Mouse (Mus musculus): ENCODE results near the gene Blzf1. TPM values are rescaled to one million over a fixed set of nuclear protein-coding genes. Genes with fewer than 3 reads are reported as not detected.

Blzf1 gene
- total RNA-seq, 2 experiments from 2014 or later = 26.5 to 28.0 TPM

DNA sequence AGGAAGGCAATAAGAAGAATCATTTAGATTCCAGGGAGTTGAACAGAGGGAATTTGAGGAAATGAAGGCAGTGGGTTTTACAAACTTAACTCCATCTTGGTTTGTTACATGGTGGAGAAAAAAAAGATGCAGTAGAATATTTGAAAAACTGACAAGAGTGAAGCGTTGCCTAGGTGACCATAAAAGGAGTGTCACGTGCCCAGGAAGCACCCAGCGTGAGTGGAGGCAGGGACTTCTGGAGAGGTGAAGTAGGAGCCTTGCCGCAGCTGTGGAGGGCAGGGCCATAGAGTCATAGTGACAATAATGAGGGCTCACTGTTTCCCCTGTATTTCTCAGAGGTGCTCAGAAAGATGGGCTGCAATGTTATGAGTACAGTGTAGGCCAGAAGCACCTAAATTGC is 28.0 kb downstream of the Blzf1 start:
- intact Hi-C loops (cut with DNase I) = no loop called here
- Histone ChIP-seq H3K27ac (no peak overlapping the region), H3K4me3 (no peak overlapping the region)
- no peak for DNase-seq
- TF ChIP-seq CTCF (IDR thresholded peaks at IDR 0.05) = no peak

DNA sequence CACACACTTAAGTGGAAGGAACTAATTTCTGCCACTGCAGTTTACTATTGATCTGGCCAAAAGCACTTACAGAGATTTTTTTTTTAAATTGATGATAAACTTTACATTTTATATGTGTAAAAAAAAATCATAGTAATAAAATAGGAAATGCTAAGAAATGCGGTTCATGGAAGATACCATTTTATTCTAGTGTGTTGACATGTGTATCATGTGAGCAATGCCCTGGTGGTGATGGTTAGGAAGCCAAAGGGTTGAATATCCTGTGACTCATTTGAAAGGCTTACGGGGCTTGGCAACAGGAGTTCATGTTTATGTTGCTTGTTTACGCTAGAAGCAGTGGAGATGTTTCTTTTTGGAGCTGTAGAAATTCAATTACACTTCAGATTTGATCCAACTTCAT is 30.7 kb downstream of the Blzf1 start:
- no peak overlapping the region for H3K27ac ChIP-seq
- intact Hi-C loops (cut with DNase I) = no loop called here
- no peak for DNase-seq
- TF ChIP-seq CTCF (IDR thresholded peaks at IDR 0.05) = no peak
- H3K4me3 ChIP-seq = no peak overlapping the region

DNA sequence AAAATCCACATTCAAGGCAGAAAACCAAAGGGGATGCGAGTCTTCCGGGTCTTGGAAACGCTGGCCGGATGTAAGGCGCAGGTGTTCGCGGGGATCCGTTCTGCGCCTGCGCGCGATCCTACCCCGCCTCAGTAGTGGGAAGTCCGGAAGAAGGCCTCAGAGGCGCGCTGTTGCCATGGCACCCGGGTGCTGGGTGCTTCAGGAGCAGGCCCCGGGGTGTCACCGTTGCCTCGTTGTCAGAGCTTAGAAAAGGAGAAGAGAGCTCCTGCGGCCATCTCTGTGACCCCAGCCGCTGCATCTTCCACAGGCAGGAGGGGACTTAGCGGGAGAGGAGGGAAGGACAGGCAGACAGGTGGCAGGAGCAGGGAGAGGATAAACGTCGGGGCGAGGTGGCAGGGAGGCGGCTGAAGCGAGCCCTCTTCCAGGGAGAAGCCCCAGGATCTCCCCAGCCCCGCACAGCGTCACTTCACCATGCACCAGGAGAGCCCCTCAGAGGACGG is 31.8 kb downstream of the Blzf1 start, which contains the start of gene Ccdc181:
Gene Ccdc181 (plus strand): TSS at position 131 of the 500 bp plus-strand sequence.
- peak within 1 kb of the TSS; percentile 85 for H3K4me3 ChIP-seq
- TF ChIP-seq CTCF (IDR thresholded peaks at IDR 0.05) = no peak
- H3K27ac ChIP-seq = peak within 1 kb of the TSS; percentile 72
- intact Hi-C loops (cut with DNase I) = no loop called here
- peak; percentile 95 for DNase-seq

DNA sequence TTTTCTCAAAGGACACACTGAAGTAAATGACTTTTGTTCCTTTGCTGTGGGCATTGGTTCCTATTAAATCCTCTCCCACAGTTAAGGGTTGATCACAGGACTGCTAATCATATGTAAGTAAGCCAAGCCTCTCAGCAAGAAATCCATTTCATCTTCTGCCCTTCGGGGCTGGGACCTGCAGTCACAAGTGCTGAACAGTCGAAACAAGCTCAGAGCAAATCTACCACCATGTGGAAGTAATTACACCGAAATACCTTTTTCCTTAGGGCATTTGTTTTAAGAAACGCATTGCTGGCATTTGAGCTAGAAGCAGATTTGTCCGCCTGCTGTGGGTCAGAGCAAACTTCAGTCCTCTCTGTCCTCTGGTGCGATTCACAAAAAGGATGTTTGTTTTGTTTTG is 33.6 kb downstream of the Blzf1 start:
- no peak overlapping the region for H3K4me3 ChIP-seq
- no peak for DNase-seq
- TF ChIP-seq CTCF (IDR thresholded peaks at IDR 0.05) = no peak
- intact Hi-C loops (cut with DNase I) = no loop called here
- H3K27ac ChIP-seq = no peak overlapping the region

DNA sequence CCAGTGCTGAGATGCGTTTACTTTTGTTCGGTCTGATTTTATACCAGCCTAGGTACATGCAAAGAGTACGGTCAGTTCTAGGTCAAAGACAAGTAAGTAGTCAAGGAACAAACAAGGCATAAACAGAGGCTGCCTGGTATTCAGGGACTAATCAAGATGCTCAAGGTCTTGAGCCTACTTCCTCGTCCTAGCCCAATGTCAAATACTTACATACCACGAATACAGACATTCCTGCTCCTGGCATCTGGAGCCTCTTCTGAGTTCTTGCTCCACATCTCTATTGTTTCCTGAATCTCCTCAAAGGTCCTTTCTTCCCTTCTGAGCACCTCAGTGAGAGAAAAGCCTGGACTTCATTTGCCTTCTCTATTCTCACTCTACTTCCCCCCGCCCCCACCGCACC is 36.3 kb downstream of the Blzf1 start:
- DNase-seq = no peak
- no peak for TF ChIP-seq CTCF (IDR thresholded peaks at IDR 0.05)
- intact Hi-C loops (cut with DNase I) = no loop called here
- Histone ChIP-seq H3K4me3 (no peak overlapping the region), H3K27ac (no peak overlapping the region)

DNA sequence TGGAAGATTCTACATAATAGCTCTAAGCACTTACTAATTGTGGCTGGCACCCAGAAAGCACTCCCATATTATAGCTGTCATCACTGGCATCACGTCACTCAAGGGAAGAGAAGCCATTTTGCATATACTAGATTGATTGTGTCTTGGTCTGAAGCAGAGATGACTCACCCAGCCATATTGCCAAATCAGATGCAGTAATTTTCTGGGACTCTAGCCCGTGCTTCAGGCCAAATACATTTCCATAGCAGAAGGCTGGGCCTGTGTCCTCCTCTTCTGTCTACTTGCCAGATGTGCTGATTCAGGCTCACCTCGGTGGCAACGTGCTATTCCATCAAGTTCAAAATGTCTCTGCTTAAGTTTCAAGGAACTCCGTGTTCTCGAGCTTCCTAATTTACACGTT is 45.7 kb downstream of the Blzf1 start:
- DNase-seq = peak; percentile 45
- Histone ChIP-seq H3K27ac (no peak overlapping the region), H3K4me3 (no peak overlapping the region)
- no peak for TF ChIP-seq CTCF (IDR thresholded peaks at IDR 0.05)
- intact Hi-C loops (cut with DNase I) = no loop called here

DNA sequence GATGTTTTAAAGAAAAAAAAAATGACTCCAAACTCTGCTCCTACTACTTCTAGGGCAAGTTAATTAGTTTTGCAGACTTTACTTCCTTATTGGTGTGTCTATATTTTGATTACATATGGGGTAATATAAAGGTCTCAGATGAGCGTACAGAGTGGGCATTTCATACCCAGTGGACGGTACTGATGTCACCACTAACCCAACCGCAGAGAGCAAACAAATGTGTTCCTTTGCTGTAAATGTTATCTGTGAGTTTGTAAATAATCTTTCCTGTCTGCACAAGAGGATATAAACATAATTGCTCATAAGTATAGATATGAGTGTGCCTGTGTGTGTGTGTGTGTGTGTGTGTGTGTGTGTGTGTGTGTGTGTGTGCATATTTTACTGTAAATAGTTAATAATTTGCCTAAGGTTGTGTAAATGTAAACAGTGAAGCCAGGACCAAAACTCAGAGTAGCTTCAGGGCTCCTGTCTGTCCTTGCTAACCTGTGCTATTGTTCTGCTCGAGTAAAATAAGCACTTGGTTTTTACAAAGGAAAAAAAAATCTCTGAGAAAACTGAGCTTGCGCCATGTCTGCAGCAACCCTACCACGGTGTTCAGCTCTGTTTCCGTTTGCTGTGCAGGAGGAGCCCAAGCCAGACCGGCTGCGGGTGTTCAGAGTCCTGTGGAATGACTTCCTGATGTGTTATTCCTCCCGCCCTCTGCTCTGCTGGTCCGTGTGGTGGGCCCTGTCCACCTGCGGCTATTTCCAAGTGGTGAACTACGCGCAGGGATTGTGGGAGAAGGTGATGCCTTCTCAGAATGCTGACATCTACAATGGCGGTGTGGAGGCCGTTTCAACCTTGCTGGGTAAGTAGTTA is 46.9 kb downstream of the Blzf1 start:
- no peak for TF ChIP-seq CTCF (IDR thresholded peaks at IDR 0.05)
- no peak overlapping the region for H3K4me3 ChIP-seq
- H3K27ac ChIP-seq = no peak overlapping the region
- intact Hi-C loops (cut with DNase I) = no loop called here
- DNase-seq = no peak

DNA sequence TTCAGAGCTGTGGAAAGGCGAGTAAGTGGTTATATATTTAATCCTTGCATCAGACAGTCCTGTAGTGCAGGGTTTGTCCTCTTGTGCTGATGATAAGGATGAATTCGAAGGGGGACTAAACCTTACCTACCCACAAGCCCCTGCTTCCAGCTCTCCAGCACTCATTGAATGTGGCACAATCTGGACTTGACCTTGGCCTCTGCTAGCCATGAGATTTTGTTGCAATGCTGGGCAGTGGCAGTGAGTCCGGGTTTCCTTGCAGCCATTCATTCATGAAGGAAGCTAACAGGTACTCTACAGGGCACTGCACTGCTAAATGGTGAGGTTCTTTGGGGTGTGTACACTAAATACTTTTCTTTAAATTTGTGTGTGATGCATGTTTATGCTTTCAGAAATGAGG is 52.5 kb downstream of the Blzf1 start:
- no peak for TF ChIP-seq CTCF (IDR thresholded peaks at IDR 0.05)
- no peak for DNase-seq
- intact Hi-C loops (cut with DNase I) = no loop called here
- Histone ChIP-seq H3K27ac (no peak overlapping the region), H3K4me3 (no peak overlapping the region)

DNA sequence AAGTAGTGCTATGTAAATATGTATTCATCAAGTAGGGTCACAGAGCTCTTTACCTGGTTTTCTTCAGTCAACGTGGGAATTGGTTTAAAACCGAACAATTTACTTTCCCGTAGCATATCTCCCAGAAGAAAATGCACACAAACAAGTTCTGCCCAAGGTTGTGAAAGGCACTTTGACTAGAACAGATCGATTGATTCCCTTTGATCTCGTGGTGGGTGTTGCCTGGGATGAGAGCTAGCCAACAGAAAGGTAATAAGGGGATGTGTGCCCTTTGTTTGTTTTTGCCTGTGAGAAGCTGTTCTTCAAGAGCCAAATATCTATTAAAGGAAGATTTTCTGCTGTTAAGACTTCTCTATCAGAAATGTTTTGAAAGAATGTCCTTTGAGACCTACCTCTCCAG is 54.7 kb downstream of the Blzf1 start:
- intact Hi-C loops (cut with DNase I) = no loop called here
- no peak for DNase-seq
- no peak overlapping the region for H3K4me3 ChIP-seq
- no peak for TF ChIP-seq CTCF (IDR thresholded peaks at IDR 0.05)
- no peak overlapping the region for H3K27ac ChIP-seq

DNA sequence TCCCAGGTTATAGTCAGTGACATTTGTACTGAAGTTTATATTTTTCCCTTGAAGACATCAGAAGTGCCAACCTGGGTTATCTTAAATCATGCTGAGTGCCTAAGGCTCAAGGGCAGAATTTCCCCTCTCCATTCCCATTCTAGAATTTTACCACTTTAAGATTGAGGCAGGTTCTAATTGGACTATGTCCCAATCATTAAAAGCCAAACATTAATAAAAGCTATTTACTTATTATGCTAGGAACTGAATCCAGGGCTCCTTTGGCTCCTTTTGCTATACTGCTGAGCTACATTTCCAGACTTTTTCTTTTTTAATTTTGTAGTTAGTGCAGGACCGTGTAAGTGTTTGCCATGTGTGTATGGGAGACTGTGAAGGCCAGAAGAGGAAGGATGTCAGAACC is 55.9 kb downstream of the Blzf1 start:
- no peak for TF ChIP-seq CTCF (IDR thresholded peaks at IDR 0.05)

DNA sequence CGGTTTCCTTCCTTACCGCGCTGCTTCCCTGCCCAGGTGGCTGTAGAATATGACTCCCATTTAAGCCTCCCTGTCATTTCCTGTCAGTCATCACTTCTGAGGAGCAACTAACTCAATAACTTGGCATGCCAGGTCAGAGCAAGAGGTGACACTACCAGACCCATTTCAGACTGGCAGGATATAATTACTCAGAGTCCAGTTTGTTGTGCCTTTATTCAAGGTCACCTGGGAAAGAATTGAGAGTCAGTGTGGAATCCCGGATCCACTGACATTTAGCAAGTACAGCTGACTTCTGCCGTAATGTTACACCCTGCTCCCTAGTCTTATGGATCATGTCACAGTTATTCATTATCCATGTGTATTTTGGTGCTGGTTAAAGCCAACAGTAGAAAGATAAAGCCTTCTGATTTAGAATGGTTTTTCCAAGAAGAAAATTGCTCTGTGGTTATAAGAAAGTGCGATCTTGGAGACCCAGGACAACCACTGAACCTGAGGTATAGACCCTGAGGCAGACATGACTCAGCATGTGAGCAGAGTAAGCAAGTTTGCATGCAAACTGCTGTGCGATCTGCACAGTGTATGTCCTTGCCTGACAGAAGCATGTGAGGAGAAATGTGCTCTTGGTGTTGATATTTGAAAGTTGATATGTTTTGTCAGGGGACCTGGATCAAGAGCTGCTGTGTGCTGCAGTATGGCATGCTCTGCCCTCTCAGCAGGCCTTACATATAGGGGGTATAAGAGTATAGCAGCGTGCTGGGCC is 56.7 kb downstream of the Blzf1 start:
- intact Hi-C loops (cut with DNase I) = no loop called here
- no peak for TF ChIP-seq CTCF (IDR thresholded peaks at IDR 0.05)
- Histone ChIP-seq H3K4me3 (peak overlapping the region; percentile 98), H3K27ac (peak overlapping the region; percentile 89)
- DNase-seq = no peak

More for the DNA sequence above, 55.9 kb downstream of the Blzf1 start:
- intact Hi-C loops (cut with DNase I) = no loop called here
- no peak for DNase-seq
- H3K27ac ChIP-seq = peak overlapping the region; percentile 89
- H3K4me3 ChIP-seq = no peak overlapping the region

DNA sequence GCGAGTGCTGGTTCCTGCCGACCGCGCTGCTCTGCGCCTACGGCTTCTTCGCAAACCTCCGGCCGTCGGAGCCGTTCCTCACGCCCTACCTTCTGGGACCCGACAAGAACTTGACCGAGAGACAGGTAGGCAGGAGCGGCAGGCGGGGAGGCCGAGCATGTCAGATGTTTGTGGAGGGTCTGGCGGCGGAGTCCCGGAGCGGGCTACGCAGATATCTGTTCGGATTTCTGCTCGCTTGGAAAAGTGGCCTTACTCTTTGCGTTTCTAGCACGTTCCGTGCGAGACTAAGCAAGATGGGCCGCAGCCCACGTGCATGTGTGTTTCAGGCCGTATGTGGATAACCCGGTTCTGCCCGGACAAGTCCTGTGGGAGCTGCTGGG is 58.0 kb downstream of the Blzf1 start:
- Histone ChIP-seq H3K4me3 (peak overlapping the region; percentile 98), H3K27ac (peak overlapping the region; percentile 89)
- DNase-seq = no peak
- intact Hi-C loops (cut with DNase I) = no loop called here
- TF ChIP-seq CTCF (IDR thresholded peaks at IDR 0.05) = no peak
